Mouse (Mus musculus) left cerebral cortex, postnatal 14 days (tissue): Measurements from ENCODE around the gene Sult2a7. TPM values are rescaled to one million over a fixed set of nuclear protein-coding genes. Genes with fewer than 3 reads are reported as not detected.

Experiments
- DNase-seq, 2 experiments: peaks; one replicate each; pipeline ENCODE4 v3.0.0; 2021 to 2022; ENCODE audit warnings: low spot score in 2 of 2, mixed read lengths in 1 of 2
- intact Hi-C: fragments of 180-260 bp; cut with DNase I; formaldehyde crosslinking; loops from one replicate; pipeline ENCODE4 v1.15.1; 2025
- long read RNA-seq, 2 experiments: library from polyadenylated mRNA; stranded (forward); transcript quantifications; one replicate each; pipeline ENCODE4 v2.0.0; 2021
- total RNA-seq, 2 experiments: library from RNA; stranded (reverse); gene quantifications; 2 replicates each; pipeline ENCODE4 v1.2.3; 2021

Gene Sult2a7
- total RNA-seq: not detected
- long read RNA-seq, experiment 1: 0 reads
- long read RNA-seq, experiment 2: 0 reads

DNA sequence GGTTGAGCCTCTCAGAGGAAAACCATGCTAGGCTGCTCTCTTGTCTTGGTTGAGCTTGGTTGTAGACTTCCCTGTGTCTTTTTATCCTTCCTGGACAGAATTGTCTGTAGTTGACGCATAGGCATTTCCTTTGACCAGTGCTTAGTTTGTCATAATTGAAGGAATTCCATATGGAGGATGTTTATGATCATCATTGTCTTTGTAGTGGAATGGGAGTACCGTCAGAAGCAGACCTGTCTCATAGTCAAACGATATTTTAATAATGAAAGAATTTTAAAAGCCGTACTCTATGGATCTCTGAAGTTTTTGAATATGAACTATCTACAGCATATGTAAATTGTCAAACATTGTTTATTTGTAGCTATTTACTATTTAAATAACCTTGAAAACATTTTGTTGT is at the start of gene Sult2a7:
Sult2a7 (minus strand) TSS at position 101 of the 400 bp plus-strand sequence.
- DNase-seq: no peak

DNA sequence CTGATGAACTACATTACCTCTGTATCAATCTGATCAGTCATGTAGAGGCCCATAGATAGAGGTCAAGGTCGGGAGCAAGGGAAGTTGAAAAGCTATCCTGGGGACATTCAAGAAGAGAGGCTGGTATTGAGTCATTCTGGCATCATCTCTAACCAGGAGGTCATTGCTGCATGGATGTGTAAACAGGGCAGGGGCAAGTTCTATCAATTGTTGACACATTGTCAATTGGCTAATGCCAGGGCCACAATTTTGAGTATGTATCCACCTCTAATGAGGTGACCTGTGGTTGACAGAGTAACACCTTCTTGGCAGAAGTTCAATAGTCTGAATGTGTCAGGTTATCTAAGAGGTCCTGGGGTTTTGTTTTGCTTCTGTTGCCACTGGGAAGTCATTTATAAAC is 31.2 kb upstream of the Sult2a7 start:
- intact Hi-C loops: no loop called here
- no peak for DNase-seq

More for the DNA sequence above, at the start of gene Sult2a7:
- intact Hi-C loops: no loop called here

DNA sequence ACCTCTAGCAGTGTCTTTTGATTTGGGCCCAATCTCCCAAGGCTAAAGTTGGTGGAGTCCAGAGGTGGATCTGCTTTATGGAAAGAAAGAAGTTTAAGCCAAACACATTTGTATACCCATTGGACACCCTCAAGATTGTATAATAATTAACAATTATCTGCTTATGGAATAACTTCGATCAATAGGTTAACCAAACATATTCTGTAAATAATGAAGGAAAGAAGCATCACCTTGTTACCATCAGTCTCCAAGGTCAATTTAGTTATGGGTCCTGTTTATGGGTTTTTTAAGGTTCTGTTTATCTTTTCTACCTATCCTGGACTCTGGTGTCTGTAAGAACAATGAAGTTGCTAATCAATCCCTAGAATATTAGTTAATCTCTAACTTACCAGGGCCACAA is 28.6 kb upstream of the Sult2a7 start:
- no peak for DNase-seq
- intact Hi-C loops: no loop called here

DNA sequence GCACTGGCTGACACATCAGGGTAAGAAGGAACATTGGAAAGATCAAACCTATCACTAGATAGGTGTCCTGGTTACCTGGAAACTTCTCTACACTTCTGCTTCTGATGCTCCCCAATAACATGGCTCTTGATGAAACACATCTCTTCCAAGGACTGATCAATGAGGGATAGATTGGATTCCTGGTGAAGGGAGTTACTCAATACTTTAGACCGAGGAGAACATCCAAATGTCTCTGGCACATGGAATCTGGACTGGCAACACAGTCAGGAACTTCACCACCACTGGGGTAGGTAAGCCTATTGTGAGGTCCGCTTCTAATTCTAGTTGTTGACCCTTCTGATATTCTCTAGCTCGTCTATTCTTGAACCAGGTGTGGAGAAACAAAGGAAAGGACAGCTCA is 24.3 kb upstream of the Sult2a7 start:
- no peak for DNase-seq
- intact Hi-C loops: no loop called here

DNA sequence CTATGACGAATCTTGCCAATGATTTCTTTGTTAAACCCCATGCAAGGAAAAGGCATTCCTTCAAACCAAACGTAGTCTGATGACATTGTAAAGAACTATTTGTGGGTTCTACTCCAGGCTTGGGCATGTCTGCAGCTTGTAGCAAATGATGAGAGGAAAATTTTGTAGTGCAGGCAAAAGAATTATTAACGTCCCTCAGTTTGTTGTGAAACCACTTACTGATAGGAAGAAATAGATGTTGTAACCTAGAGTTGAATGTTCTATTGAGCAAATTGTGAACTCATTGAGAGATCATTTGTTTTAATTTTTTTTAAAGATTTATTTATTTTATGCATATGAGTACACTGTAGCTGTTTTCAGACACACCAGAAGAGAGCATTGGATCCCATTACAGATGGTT is 1.1 kb downstream of the Sult2a7 start:
- no peak for DNase-seq
- intact Hi-C loops: no loop called here

DNA sequence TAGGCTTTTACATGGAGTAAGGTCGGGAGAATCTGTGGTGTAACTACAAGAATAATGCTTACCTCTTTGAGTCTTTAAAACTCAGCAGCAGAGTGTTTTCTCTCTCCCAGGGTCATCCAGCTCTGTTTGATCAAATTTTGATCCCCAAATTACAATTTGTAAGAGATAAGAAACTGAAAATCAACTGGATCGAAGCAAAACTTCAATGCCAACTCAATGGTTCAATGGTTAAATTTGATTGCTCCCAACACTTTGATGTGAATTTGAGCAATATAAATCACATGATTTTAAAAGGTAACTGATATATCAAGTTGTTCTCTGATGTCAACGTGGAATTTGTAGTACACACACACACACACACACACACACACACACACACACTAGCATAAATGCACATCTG is 47.5 kb downstream of the Sult2a7 start, which contains the start of gene Sult2a8:
Sult2a8 (minus strand) TSS at position 236 of the 400 bp plus-strand sequence.
- no peak for DNase-seq

DNA sequence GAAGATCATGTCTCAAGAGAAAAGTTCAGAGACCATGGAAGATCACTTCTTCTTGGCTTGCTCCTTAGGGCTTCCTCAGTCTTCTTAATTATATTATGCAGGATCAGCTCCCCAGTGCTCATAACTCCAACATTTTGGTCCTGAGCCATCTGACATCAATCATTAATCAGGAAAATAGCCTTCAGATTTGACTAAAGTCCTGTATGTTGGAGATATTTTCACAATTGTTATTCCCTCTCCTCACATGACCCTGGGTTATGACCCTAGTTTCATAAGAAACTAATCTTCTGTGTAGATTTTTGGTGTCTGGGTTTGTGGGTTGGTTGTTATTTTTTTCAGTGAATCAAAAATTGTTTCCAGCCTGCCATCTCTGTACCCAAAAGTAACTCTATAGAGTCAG is 54.4 kb downstream of the Sult2a7 start:
- DNase-seq: no peak
- intact Hi-C loops: no loop called here

More for the DNA sequence above, 47.5 kb downstream of the Sult2a7 start, which contains the start of gene Sult2a8:
- intact Hi-C loops: no loop called here

DNA sequence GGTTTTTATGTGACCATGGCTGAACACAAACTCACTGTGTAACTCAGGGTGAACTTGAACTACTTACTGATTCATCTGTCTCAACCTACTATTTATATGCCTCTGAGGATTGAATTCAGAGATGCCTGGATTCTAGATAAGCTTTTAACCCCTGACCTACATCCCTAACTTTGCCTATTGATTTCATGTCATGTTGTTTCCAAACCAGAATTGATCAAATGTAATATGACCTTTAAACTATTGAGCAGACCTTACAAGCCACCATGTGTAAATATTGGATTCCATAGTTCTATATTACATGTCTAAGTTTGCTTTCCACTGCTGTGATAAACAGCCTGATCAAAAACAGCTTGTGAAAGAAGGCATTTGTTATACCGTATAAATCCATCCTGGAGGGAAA is 55.5 kb downstream of the Sult2a7 start:
- intact Hi-C loops: no loop called here
- no peak for DNase-seq

DNA sequence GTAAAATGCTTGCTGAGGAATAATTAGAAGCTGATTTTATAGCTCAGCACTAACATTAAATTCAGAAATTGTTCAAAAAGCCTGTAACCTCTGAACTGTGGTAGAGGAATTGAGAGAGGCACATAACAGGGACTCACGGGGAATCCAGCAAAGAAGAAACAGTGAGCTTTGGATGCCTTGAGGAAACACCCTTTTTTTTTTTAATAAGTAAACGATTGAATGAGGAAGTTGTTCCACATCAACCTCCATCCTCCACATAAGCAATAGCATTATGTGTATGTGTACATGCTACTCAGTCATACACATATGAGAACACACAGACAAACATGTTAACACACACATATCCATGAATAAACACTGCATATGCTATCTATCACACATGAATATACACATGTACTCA is 56.0 kb downstream of the Sult2a7 start:
- intact Hi-C loops: no loop called here

More for the DNA sequence above, 56.0 kb downstream of the Sult2a7 start:
- DNase-seq: no peak

Other genes with a start within 250 kb of the Sult2a7 start
- not detected for gene Sult2a6, start 239.4 kb downstream of the Sult2a7 start, total RNA-seq
- gene Obox8, start 160.7 kb downstream of the Sult2a7 start, total RNA-seq: not detected
- gene Sult2a8, start 47.5 kb downstream of the Sult2a7 start, total RNA-seq: not detected
- gene Vmn1r90, start 69.3 kb upstream of the Sult2a7 start, total RNA-seq: under 1 TPM in 1 of 2 experiments, not detected in 1; 0.06 TPM
- gene Obox7, start 165.3 kb upstream of the Sult2a7 start, total RNA-seq: not detected